Mouse (Mus musculus): ENCODE measurements around the gene Hist1h3a.
A peak's percentile ranks its signal among the peaks of the same experiment; 100 is the strongest.

Hist1h3a gene

GRCm38 (mm10) chr13:23759251-23759771, 2.9 kb downstream of the Hist1h3a start:
- no peak for DNase-seq (ENCODE audit: low spot score in 2 of 2)

- no peak for DNase-seq (ENCODE audit: low spot score in 2 of 2)
Measured at GRCm38 (mm10) chr13:23757921-23758320, 4.3 kb downstream of the Hist1h3a start.

GRCm38 (mm10) chr13:23757211-23757773, 4.9 kb downstream of the Hist1h3a start:
- peak; percentile 47 to 73 for DNase-seq (ENCODE audit: low spot score in 2 of 2)

- DNase-seq (ENCODE audit: low spot score in 2 of 2), result peak; percentile 92 to 93
Measured at GRCm38 (mm10) chr13:23756790-23757189, 5.4 kb downstream of the Hist1h3a start, which contains the start of gene Hist1h4b. Gene Hist1h4b (plus strand): TSS chr13:23757013.

GRCm38 (mm10) chr13:23755000-23755399, 7.2 kb downstream of the Hist1h3a start:
- no peak for DNase-seq (ENCODE audit: low spot score in 2 of 2)

GRCm38 (mm10) chr13:23753314-23754078, 8.7 kb downstream of the Hist1h3a start:
- peak in 1 of 2 experiments; percentile 45 for DNase-seq (ENCODE audit: low spot score in 2 of 2)

GRCm38 (mm10) chr13:23752742-23753172, 9.4 kb downstream of the Hist1h3a start:
- DNase-seq (ENCODE audit: low spot score in 2 of 2), result peak in 1 of 2 experiments; percentile 66

- DNase-seq (ENCODE audit: low spot score in 2 of 2), result peak; percentile 90 to 94
Measured at GRCm38 (mm10) chr13:23752067-23752741, 10.0 kb downstream of the Hist1h3a start, which contains the start of gene Hist1h3b. Gene Hist1h3b (plus strand): TSS chr13:23752267.

GRCm38 (mm10) chr13:23751478-23751956, 10.7 kb downstream of the Hist1h3a start:
- DNase-seq (ENCODE audit: low spot score in 2 of 2), result no peak

- peak; percentile 79 to 90 for DNase-seq (ENCODE audit: low spot score in 2 of 2)
Measured at GRCm38 (mm10) chr13:23750839-23751477, 11.2 kb downstream of the Hist1h3a start, which contains the start of gene Hist1h2ab. Gene Hist1h2ab (plus strand): TSS chr13:23751126.

- no peak for DNase-seq (ENCODE audit: low spot score in 2 of 2)
Measured at GRCm38 (mm10) chr13:23749563-23750121, 12.5 kb downstream of the Hist1h3a start.

- DNase-seq (ENCODE audit: low spot score in 2 of 2), result peak in 1 of 2 experiments; percentile 63
Measured at GRCm38 (mm10) chr13:23747892-23748288, 14.3 kb downstream of the Hist1h3a start.

- DNase-seq (ENCODE audit: low spot score in 2 of 2), result peak in 1 of 2 experiments; percentile 62
Measured at GRCm38 (mm10) chr13:23747081-23747891, 14.9 kb downstream of the Hist1h3a start.

GRCm38 (mm10) chr13:23746201-23747080, 15.7 kb downstream of the Hist1h3a start, which contains the start of gene Hist1h2bb:
Gene Hist1h2bb (plus strand): TSS chr13:23746734.
- DNase-seq (ENCODE audit: low spot score in 2 of 2), result peak; percentile 78 to 88

- peak; percentile 84 to 93 for DNase-seq (ENCODE audit: low spot score in 2 of 2)
Measured at GRCm38 (mm10) chr13:23745381-23746161, 16.6 kb downstream of the Hist1h3a start, which contains the start of gene Hist1h3c. Gene Hist1h3c (minus strand): TSS chr13:23745602.

GRCm38 (mm10) chr13:23744421-23745380, 17.5 kb downstream of the Hist1h3a start:
- DNase-seq (ENCODE audit: low spot score in 2 of 2), result peak in 1 of 2 experiments; percentile 69

- DNase-seq (ENCODE audit: low spot score in 2 of 2), result peak in 1 of 2 experiments; percentile 59
Measured at GRCm38 (mm10) chr13:23743963-23744362, 18.2 kb downstream of the Hist1h3a start.
